Mouse (Mus musculus) inflammation-experienced regulatory T-cells, adult 6 months (primary cell): Measurements from ENCODE around the gene Msto1. TPM values are rescaled to one million over a fixed set of nuclear protein-coding genes. Genes with fewer than 3 reads are reported as not detected.
"Not testable (repeated sequence)": the region's sequence is repeated elsewhere in the genome, so short reads cannot be mapped to it uniquely, and the experiment has no call there.

Source experiments
- ATAC-seq: one replicate; pipeline ENCODE4 v1.8.0; 2017
- polyA plus RNA-seq, 3 experiments: library from polyadenylated mRNA; unstranded; fragments of 100-300 nt; shearing (Covaris generic); gene quantifications; one replicate each; pipeline ENCODE4 v1.2.1; 2017

Gene Msto1
- polyA plus RNA-seq, 3 experiments from 2014 or later: 23.3 to 29.4 (median 25.3) TPM

DNA sequence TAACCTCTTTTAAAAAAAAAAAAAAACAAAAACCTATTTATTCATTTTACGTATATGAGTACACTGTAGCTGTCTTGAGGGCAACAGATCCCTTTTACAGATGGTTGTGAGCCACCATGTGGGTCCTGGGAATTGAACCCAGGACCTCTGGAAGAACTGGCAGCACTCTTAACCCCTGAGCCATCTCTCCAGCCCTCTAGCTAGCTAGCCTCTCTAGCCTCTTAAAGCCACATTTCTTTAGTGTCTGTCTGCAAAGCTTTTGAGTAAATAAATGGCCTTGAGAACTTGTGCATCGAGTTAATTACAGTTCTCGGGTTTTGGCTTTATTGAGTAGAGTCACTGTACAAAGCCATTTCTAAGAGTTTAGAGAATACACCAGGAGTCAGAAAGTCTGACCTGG is 9.0 kb downstream of the Msto1 start:
- ATAC-seq: no peak

- not testable (repeated sequence) for ATAC-seq
Measured at GRCm38 (mm10) chr3:88893011-88893410, 20.8 kb downstream of the Msto1 start.

DNA sequence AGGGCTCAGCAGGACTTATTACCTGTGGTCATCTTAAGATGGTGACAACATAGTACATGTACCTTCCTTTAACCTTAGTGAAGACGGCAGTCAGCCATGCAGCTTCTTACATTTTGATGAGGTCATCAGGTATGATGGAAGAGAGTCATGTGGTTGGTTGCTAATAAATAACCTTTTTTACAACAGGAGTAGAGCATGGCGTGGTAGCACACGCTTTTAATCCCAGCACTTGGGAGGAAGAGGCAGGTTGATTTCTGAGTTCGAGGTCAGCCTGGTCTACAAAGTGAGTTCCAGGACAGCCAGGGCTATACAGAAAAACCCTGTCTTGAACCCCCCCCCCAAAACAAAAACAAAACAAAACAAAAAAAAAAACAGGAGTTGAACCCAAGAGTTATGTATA is 31.3 kb downstream of the Msto1 start:
- ATAC-seq: not testable (repeated sequence)

- not testable (repeated sequence) for ATAC-seq
Measured at GRCm38 (mm10) chr3:88868449-88868848, 45.4 kb downstream of the Msto1 start.

DNA sequence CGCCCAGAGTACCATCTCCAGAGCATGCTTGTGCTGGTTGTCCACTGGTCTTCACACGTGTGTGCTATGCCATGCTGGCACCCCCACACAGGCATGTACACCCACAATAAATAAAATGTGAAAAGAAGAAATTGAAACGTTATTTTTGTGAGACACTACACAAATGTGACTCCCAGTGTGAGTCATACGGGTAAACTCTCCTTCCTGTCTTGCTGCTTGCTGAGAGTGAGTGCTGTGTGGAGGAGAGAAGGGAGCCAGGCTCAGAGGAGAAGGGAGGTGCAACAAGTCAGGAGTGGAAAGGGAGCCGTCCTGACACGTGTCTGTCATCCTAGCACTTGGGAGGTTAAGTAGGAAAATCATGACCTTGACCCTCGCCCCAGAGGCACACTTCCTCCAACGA is 46.6 kb downstream of the Msto1 start:
- ATAC-seq: not testable (repeated sequence)

GRCm38 (mm10) chr3:88866735-88867134 is 47.1 kb downstream of the Msto1 start:
- not testable (repeated sequence) for ATAC-seq

DNA sequence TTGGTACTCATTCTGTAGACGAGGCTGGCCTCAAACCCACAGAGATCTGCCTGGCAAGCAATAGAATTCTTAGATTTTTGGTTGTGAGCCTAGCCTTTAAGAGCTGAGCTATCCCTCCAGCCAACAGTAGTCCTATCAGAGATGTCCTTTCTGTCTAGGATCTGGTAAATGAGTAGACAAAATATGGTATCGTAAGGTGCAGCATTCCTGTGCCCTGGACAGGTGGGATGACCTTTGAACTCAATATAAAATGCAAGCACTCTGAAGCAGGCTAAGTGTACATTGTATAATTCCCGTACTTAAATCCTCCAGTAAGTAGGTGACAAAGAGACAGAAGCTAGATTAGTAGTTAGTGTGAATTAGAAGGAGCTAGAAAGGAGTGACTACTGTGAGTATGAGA is 51.7 kb downstream of the Msto1 start:
- ATAC-seq: no peak

DNA sequence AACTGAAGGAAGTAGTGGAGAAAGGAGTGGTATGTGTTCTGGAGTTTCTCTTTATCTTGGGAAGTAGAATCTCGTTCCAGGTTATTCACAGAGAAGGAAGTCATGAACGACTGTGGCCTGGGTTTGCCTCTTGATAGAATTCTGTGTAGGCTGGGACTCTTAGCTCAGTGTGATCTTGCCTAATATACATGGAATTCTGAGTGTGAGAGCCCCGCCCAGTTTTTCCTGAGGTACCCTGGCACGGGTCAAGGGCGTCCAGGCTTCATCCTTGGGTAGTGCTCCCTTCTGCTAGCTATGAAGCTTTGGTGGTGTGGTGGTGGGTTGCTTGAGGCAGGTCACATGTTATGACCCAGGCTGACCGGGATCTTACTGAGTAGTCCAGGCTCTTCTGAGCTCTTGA is 58.0 kb downstream of the Msto1 start:
- no peak for ATAC-seq

Other genes starting within 250 kb of the Msto1 start
- gene Khdc4, start 228.2 kb downstream of the Msto1 start, polyA plus RNA-seq: 10 to 100 TPM; 36.1 to 57.0 (median 47.9) TPM
- gene Rit1, start 197.2 kb downstream of the Msto1 start, polyA plus RNA-seq: 10 to 100 TPM; 34.1 to 55.2 (median 40.3) TPM
- gene Syt11, start 138.8 kb downstream of the Msto1 start, polyA plus RNA-seq: 100 to 1,000 TPM; 105 to 132 (median 111) TPM
- 10 to 100 TPM; 13.5 to 17.9 (median 15.0) TPM for gene Gon4l, start 78.8 kb downstream of the Msto1 start, polyA plus RNA-seq
- 10 to 100 TPM; 22.7 to 59.3 (median 41.7) TPM for gene Ash1l, start 36.6 kb upstream of the Msto1 start, polyA plus RNA-seq
- 100 to 1,000 TPM; 104 to 154 (median 141) TPM for gene Dap3, start 37.2 kb upstream of the Msto1 start, polyA plus RNA-seq
- gene Rusc1, start 179.3 kb upstream of the Msto1 start, polyA plus RNA-seq: 10 to 100 TPM; 57.4 to 78.0 (median 68.9) TPM
- not detected for gene Gm43738, start 187.1 kb upstream of the Msto1 start, polyA plus RNA-seq
- 10 to 100 TPM; 46.3 to 92.3 (median 78.1) TPM for gene Fdps, start 188.0 kb upstream of the Msto1 start, polyA plus RNA-seq
- not detected for gene Pklr, start 222.1 kb upstream of the Msto1 start, polyA plus RNA-seq
- gene Hcn3, start 246.2 kb upstream of the Msto1 start, polyA plus RNA-seq: 1 to 10 TPM in 2 of 3 experiments, not detected in 1; 1.3 TPM